Mouse (Mus musculus) liver, adult 2 months (tissue): ENCODE results near the gene C1ra. TPM values are rescaled to one million over a fixed set of nuclear protein-coding genes. Genes with fewer than 3 reads are reported as not detected.
A peak's percentile ranks its signal among the peaks of the same experiment; 100 is the strongest.
"Not testable (repeated sequence)": the region's sequence is repeated elsewhere in the genome, so short reads cannot be mapped to it uniquely, and the experiment has no call there.

ENCODE experiments used
- DNase-seq: peaks from one replicate; pipeline ENCODE4 v3.0.0-alpha.2; 2011; ENCODE audit warnings: low read depth, low spot score; ENCODE audit errors: extremely low read depth
- H3K27ac ChIP-seq: fragments of 200-500 bp; replicated peaks from 2 replicates; pipeline ENCODE4 v1.5.1; 2012; ENCODE audit warnings: low read depth, mild to moderate bottlenecking, control low read depth, inconsistent platforms, low read length; ENCODE audit not compliant: insufficient read depth
- H3K27me3 ChIP-seq: fragments of 200-500 bp; 2 replicates; pipeline ENCODE4 v1.6.1; 2012; ENCODE audit warnings: mild to moderate bottlenecking, moderate library complexity, low read length, inconsistent platforms; ENCODE audit not compliant: control insufficient read depth, insufficient read depth
- H3K36me3 ChIP-seq: fragments of 200-500 bp; 2 replicates; pipeline ENCODE4 v1.6.1; 2012; ENCODE audit warnings: low read length, inconsistent platforms; ENCODE audit not compliant: control insufficient read depth, insufficient read depth
- H3K4me1 ChIP-seq: fragments of 200-500 bp; 2 replicates; pipeline ENCODE4 v1.6.1; 2011; ENCODE audit warnings: low read length; ENCODE audit not compliant: control insufficient read depth, insufficient read depth
- H3K4me3 ChIP-seq: fragments of 200-500 bp; 2 replicates; pipeline ENCODE4 v1.5.1; 2011; ENCODE audit warnings: low read depth, mild to moderate bottlenecking, control low read depth, low read length, moderate library complexity; ENCODE audit not compliant: insufficient read depth
- H3K79me2 ChIP-seq: fragments of 200-500 bp; 2 replicates; pipeline ENCODE4 v1.6.1; 2012; ENCODE audit warnings: inconsistent platforms, mild to moderate bottlenecking, low read length, moderate library complexity; ENCODE audit not compliant: control insufficient read depth, insufficient read depth
- H3K9ac ChIP-seq: fragments of 200-500 bp; 2 replicates; pipeline ENCODE4 v1.6.1; 2012; ENCODE audit warnings: low read depth, mild to moderate bottlenecking, control low read depth, inconsistent platforms, low read length
- CTCF ChIP-seq: fragments of 200-500 bp; IDR thresholded peaks from 2 replicates; pipeline ENCODE4 v1.5.1; 2011; ENCODE audit warnings: low read depth, low read length, control low read depth
- POLR2A ChIP-seq: fragments of 200-500 bp; IDR thresholded peaks from 2 replicates; pipeline ENCODE4 v1.6.1; 2011; ENCODE audit warnings: low read length, control low read depth; ENCODE audit not compliant: insufficient read depth; ENCODE audit errors: extremely low read depth
- WGBS: fragments of 180-500 bp; shearing (Covaris S2); methylation state at CpG from one replicate; pipeline ENCODE4 v1.1.7; 2018; 5-methylcytosine and 5-hydroxymethylcytosine counted together
- polyA plus RNA-seq: library from polyadenylated mRNA; depleted of rRNA; stranded (reverse); fragments of >200 nt; gene quantifications from 2 replicates; pipeline ENCODE4 v1.2.3, GENCODE M21; 2012
- total RNA-seq: library from RNA; depleted of rRNA; stranded (reverse); fragments of >200 nt; gene quantifications from 2 replicates; pipeline ENCODE4 v1.2.3, GENCODE M21; 2014

Gene C1ra
- total and polyA plus RNA-seq, 2 experiments, result 119 to 165 TPM

GRCm38 (mm10) chr6:124511936-124512335, 269 bp upstream of the C1ra start:
- Histone ChIP-seq H3K4me1 (peaks cover 21% of the 10 kb centered on the region), H3K36me3 (peaks cover 6% of the 10 kb centered on the region; the same call in 1 of the 2 replicates), H3K27ac (peak overlapping the region; percentile 96), H3K9ac (peak overlapping the region; percentile 66), H3K4me3 (peak overlapping the region; percentile 32; the same call in 1 of the 2 replicates), H3K27me3 (no peaks in the 10 kb centered on the region), H3K79me2 (peaks cover 4% of the 10 kb centered on the region; the same call in 1 of the 2 replicates)
- TF ChIP-seq POLR2A (no peak), CTCF (no peak)
- WGBS, result 30% methylated on average over 6 of the region's 6 CpGs
- peak; percentile 71 for DNase-seq

GRCm38 (mm10) chr6:124517733-124518132, 5.5 kb downstream of the C1ra start:
- H3K9ac ChIP-seq, H3K4me3 ChIP-seq, H3K27ac ChIP-seq, H3K79me2 ChIP-seq, H3K4me1 ChIP-seq, H3K27me3 ChIP-seq: not testable (repeated sequence)
- peaks cover 31% of the 10 kb centered on the region for H3K36me3 ChIP-seq
- peak; percentile 61 for DNase-seq
- 48% methylated on average over 4 of the region's 4 CpGs for WGBS

- not testable (repeated sequence) for H3K27ac ChIP-seq, H3K79me2 ChIP-seq, DNase-seq, H3K27me3 ChIP-seq, H3K9ac ChIP-seq, H3K4me3 ChIP-seq, H3K4me1 ChIP-seq
- 64% methylated on average over 7 of the region's 7 CpGs for WGBS
- H3K36me3 ChIP-seq, result peaks cover 29% of the 10 kb centered on the region
Measured at GRCm38 (mm10) chr6:124522082-124522481, 9.9 kb downstream of the C1ra start.

- WGBS, result 23% methylated on average over 3 of the region's 3 CpGs
- DNase-seq, result peak; percentile 90
- Histone ChIP-seq H3K4me3 (no peak overlapping the region), H3K36me3 (peaks cover 13% of the 10 kb centered on the region; the same call in 1 of the 2 replicates), H3K27me3 (no peaks in the 10 kb centered on the region), H3K27ac (peak overlapping the region; percentile 86), H3K79me2 (no peaks in the 10 kb centered on the region), H3K9ac (no peak overlapping the region), H3K4me1 (peaks cover 8% of the 10 kb centered on the region; the same call in 1 of the 2 replicates)
- TF ChIP-seq POLR2A, result no peak
- no peak for TF ChIP-seq CTCF
Measured at GRCm38 (mm10) chr6:124527881-124528280, 15.7 kb downstream of the C1ra start.

GRCm38 (mm10) chr6:124531077-124531476, 18.9 kb downstream of the C1ra start:
- no peak for DNase-seq
- Histone ChIP-seq H3K27me3 (no peaks in the 10 kb centered on the region), H3K36me3 (peaks cover 28% of the 10 kb centered on the region), H3K4me1 (peaks cover 8% of the 10 kb centered on the region; the same call in 1 of the 2 replicates), H3K9ac (no peak overlapping the region), H3K79me2 (no peaks in the 10 kb centered on the region), H3K4me3 (no peak overlapping the region), H3K27ac (no peak overlapping the region)
- WGBS, result 93% methylated on average over 8 of the region's 8 CpGs
- TF ChIP-seq CTCF, result no peak
- TF ChIP-seq POLR2A, result no peak

- not testable (repeated sequence) for DNase-seq
- 86% methylated on average over 8 of the region's 8 CpGs for WGBS
Measured at GRCm38 (mm10) chr6:124536125-124536829, 24.1 kb downstream of the C1ra start.

GRCm38 (mm10) chr6:124541176-124541575, 29.0 kb downstream of the C1ra start:
- not testable (repeated sequence) for H3K79me2 ChIP-seq, H3K4me1 ChIP-seq, H3K27me3 ChIP-seq, H3K4me3 ChIP-seq
- Histone ChIP-seq H3K27ac (peak overlapping the region; percentile 43), H3K9ac (peak overlapping the region; percentile 73; the same call in 1 of the 2 replicates), H3K36me3 (peaks cover 14% of the 10 kb centered on the region)
- DNase-seq, result peak; percentile 57
- 33% methylated on average over 2 of the region's 2 CpGs for WGBS

More at GRCm38 (mm10) chr6:124536125-124536829, 24.1 kb downstream of the C1ra start:
- peaks cover 40% of the 10 kb centered on the region for H3K36me3 ChIP-seq
- not testable (repeated sequence) for H3K27ac ChIP-seq, H3K79me2 ChIP-seq, H3K4me1 ChIP-seq, H3K27me3 ChIP-seq, H3K9ac ChIP-seq, H3K4me3 ChIP-seq
